Mouse (Mus musculus) olfactory bulb, adult 2 months (tissue): ENCODE measurements around the gene Adamtsl5. TPM values are rescaled to one million over a fixed set of nuclear protein-coding genes. Genes with fewer than 3 reads are reported as not detected.

ENCODE experiments used
- H3K27ac ChIP-seq: fragments of 200-500 bp; 2 replicates; pipeline ENCODE4 v1.5.1; 2012; ENCODE audit warnings: low read depth, low read length; ENCODE audit not compliant: insufficient read depth
- H3K4me1 ChIP-seq: fragments of 200-500 bp; 2 replicates; pipeline ENCODE4 v1.6.1; 2012; ENCODE audit warnings: low read length; ENCODE audit not compliant: control insufficient read depth, insufficient read depth
- H3K4me3 ChIP-seq: fragments of 200-500 bp; 2 replicates; pipeline ENCODE4 v1.5.1; 2012; ENCODE audit warnings: mild to moderate bottlenecking, low read depth, low read length, moderate library complexity; ENCODE audit not compliant: insufficient read depth
- CTCF ChIP-seq: fragments of 200-500 bp; IDR thresholded peaks from 2 replicates; pipeline ENCODE4 v1.5.1; 2012; ENCODE audit warnings: low read depth, mild to moderate bottlenecking, low read length, moderate library complexity; ENCODE audit not compliant: insufficient read depth
- POLR2A ChIP-seq: fragments of 200-500 bp; IDR thresholded peaks from 2 replicates; pipeline ENCODE4 v1.6.1; 2012; ENCODE audit warnings: mild to moderate bottlenecking, low read depth, low read length, moderate library complexity; ENCODE audit not compliant: insufficient read depth
- WGBS: fragments of 180-500 bp; shearing (Covaris S2); methylation state at CpG from one replicate; pipeline ENCODE4 v1.1.7; 2018; 5-methylcytosine and 5-hydroxymethylcytosine counted together
- polyA plus RNA-seq: library from polyadenylated mRNA; stranded (reverse); fragments of >200 nt; gene quantifications from 2 replicates; pipeline ENCODE4 v1.2.4, GENCODE M21; 2012; ENCODE audit warnings: low replicate concordance; ENCODE audit not compliant: missing spikeins, insufficient read depth, insufficient read length

Adamtsl5 gene
- polyA plus RNA-seq, 1 experiment: not detected

DNA sequence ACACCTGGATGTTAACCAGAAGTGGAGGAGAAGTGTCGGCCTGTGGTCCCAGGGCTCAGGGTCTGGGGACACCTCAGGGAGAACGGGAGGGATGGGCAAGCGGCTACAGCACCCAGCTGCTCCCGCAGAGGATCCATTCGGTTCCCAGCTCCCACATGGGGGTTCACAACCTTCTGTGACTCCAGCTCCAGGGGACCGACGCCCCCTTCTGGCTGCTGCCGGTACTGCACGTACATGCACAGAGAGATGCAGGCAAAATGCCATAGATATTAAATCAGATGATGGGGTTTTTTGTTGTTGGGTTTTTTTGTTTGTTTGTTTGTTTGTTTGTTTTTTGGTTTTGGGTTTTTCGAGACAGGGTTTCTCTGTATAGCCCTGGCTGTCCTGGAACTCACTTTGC lies 29.5 kb upstream of the Adamtsl5 start:
- H3K4me1 ChIP-seq: peaks cover 2% of the 10 kb centered on the region; the same call in 1 of the 2 replicates
- no peak overlapping the region for H3K27ac ChIP-seq
- 57% methylated on average over 10 of the region's 10 CpGs for WGBS
- TF ChIP-seq CTCF (peak; percentile 70; the same call in 1 of the 2 replicates), POLR2A (no peak)
- no peak overlapping the region for H3K4me3 ChIP-seq

DNA sequence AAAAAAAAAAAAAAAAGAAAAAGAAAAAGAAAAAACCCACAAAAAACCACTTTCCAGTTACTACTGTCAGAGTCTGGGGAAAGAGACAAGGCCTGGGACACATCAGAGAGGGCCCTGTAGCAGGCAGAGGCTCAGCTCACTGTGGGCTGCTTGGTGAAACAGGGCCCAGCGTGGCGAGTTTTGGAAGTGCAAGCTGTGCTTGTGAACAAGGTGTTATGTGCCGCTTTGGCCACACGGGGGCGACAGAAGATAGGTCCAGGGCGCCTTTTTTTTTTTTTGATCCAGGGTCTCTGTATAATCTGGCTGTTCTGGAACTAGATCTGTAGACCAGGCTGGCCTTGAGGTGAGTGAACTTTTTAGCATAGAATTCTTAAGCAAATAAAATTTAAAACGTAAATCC lies 27.9 kb upstream of the Adamtsl5 start:
- Histone ChIP-seq H3K4me1 (peaks cover 10% of the 10 kb centered on the region), H3K27ac (no peak overlapping the region), H3K4me3 (no peak overlapping the region)
- WGBS: 3% methylated on average over 7 of the region's 7 CpGs
- TF ChIP-seq CTCF: peak; percentile 93
- no peak for TF ChIP-seq POLR2A

DNA sequence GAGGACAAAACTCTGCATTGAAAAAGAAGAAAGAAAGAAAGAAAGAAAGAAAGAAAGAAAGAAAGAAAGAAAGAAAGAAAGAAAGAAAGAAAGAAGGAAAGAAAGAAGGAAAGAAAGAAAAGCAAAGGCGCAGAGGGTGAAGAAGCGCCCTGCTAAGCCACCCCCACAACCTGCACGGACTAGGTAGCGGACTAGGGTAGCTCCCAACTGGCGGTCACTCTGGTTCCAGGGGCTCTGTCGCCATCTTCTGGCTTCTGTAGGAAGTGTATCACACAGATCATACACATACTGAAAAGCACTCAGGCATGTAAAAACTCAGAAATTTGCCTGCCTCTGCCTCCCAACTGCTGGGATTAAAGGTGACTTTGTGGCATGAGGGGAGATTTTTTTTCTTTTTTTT lies 25.9 kb upstream of the Adamtsl5 start:
- Histone ChIP-seq H3K4me3 (no peak overlapping the region), H3K27ac (no peak overlapping the region), H3K4me1 (peaks cover 10% of the 10 kb centered on the region)
- WGBS: 35% methylated on average over 6 of the region's 6 CpGs
- TF ChIP-seq POLR2A (no peak), CTCF (no peak)

DNA sequence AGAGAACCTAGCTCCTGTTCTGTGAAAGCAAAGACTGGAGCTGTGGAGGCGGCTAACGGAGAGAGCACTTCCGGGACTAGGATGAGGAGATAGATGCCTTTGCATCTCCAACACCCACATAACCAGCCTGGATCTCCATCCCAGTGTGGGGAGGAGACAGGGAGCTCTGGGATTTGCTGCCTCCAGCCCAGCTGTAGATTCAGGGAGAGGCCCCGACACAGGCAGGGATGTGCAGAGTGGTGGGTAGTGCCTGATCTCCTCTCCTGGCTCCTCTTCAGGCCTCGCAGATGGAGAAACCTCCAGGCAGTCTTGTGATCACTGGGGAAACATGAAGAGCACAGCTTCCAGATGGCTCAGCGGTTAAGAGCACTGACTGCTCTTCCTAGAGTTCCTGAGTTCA lies 24.5 kb upstream of the Adamtsl5 start:
- Histone ChIP-seq H3K4me3 (no peak overlapping the region), H3K4me1 (peaks cover 14% of the 10 kb centered on the region), H3K27ac (no peak overlapping the region; the same call in 1 of the 2 replicates)
- TF ChIP-seq CTCF (no peak), POLR2A (no peak)
- 62% methylated on average over 6 of the region's 6 CpGs for WGBS

DNA sequence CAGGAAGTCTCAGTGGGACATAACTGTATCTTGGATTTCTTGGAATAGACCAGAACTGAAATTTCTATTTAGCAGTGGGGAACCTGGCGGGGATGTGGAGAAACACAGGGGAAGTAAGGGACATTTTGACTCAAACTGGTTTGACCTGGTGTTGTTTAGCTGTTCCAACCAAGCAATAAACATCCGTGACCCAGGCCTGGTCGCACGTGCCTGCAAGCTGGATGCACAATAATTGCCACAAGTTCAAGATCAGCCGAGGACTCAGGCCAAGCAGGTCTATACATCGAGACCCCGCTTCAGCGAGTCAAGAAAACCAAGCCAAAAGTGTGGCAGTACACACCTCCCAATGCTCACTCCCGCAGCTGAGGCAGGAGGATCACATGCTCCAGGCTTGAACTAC lies 23.8 kb upstream of the Adamtsl5 start:
- Histone ChIP-seq H3K4me1 (peaks cover 21% of the 10 kb centered on the region), H3K27ac (no peak overlapping the region; the same call in 1 of the 2 replicates), H3K4me3 (no peak overlapping the region)
- WGBS: 65% methylated on average over 9 of the region's 9 CpGs
- TF ChIP-seq CTCF (no peak), POLR2A (no peak)

DNA sequence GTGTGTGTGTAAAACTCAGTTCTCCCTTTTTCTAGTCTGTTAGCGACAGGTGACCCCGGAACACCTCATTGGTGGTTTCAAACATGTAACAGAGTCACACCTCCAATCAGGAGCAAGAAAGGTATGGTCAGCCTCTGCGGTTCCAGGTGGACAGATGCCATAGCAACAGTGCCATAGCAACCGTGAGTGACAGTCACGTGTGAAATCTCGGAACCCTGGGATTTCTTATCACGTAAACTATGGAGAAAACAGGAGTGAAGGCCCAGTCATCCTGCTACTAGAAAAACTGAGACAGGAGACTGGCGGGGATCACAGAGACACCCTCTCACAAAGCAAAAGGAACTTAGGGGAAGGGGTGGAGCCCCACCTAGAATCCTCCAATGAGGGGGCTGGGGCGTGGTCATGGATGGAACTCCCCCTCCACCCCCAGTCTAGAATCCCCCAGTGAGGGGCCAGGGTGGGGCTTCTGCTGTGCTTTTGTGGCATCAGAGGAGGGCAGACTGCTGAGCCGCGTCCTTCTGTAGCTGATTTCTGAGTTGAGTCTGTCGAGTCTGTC lies 23.3 kb upstream of the Adamtsl5 start:
- no peak for TF ChIP-seq POLR2A
- TF ChIP-seq CTCF: no peak
- Histone ChIP-seq H3K4me1 (peaks cover 22% of the 10 kb centered on the region), H3K27ac (no peak overlapping the region), H3K4me3 (no peak overlapping the region)
- WGBS: 28% methylated on average over 12 of the region's 12 CpGs

DNA sequence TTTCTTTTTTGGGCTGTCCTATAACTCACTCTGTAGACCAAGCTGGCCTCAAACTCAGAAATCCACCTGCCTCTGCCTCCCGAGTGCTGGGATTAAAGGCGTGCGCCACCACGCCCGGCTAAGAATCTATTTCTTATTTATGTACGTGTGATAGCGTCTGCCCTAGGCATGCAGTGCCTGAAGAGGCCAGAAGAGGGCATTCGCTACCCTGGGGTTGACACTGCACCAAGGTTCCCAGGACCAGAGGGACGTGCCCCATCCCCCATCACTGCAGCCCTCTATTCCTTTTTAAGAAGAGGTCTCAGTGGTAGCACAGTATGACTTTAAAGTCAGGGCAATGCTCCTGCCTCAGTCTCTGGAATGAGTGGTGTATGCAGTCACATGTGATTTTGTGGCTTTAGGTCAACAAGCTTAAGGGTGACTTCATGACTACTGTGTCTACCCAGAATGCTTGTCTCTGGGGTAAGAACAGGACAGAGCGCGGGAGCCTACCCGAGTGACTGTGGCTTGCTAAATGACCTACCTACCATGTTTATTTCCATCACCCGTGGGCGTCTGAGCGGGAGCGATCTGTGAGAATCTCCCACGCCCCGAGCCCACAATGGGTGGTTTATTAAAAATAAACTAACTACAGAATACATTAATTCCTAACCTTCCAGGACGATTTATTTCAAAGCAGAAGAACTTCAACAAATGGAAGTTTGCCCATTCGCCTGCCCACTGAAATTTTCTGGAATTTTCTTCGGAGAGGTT lies 22.0 kb upstream of the Adamtsl5 start:
- no peak for TF ChIP-seq CTCF
- TF ChIP-seq POLR2A: no peak
- H3K27ac ChIP-seq: no peak overlapping the region
- 57% methylated on average over 21 of the region's 21 CpGs for WGBS
- H3K4me1 ChIP-seq: peaks cover 22% of the 10 kb centered on the region
- no peak overlapping the region for H3K4me3 ChIP-seq

DNA sequence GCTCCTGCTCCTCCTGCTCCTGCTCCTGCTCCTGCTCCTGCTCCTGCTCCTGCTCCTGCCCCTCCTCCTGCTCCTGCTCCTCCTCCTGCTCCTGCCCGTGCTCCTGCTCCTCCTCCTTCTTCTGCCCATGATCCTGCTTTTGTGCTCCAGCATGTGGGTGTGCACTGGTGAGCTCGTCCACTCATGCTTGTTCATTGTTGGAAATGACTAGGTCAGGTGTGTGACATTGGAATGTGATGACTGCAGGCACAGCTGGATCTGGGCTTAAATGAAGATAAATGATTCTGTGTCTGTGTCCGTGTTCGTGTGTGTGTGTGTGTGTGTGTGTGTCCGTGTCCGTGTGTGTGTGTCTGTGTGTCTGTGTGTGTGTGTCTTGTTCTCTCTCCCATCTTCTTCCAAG lies 20.2 kb upstream of the Adamtsl5 start:
- Histone ChIP-seq H3K27ac (no peak overlapping the region), H3K4me1 (peaks cover 25% of the 10 kb centered on the region), H3K4me3 (no peak overlapping the region)
- TF ChIP-seq POLR2A: no peak
- TF ChIP-seq CTCF: no peak
- 91% methylated on average over 6 of the region's 6 CpGs for WGBS

DNA sequence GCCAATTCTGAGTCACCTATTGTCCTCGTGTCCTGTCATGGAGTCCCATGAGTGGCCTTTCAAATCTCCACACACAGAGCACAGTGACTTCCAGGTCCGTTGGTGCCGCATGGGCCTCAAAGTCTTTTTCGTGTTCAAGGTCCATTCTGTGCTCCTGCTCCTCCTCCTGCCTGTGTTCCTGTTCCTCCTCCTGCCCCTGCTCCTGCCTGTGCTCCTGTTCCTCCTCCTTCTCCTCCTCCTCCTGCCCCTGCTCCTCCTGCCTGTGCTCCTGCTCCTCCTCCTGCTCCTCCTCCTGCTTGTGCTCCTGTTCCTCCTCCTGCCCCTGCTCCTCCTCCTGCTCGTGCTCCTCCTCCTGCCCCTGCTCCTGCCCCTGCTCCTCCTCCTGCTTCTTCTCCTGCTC lies 19.7 kb upstream of the Adamtsl5 start:
- H3K27ac ChIP-seq: no peak overlapping the region
- 47% methylated on average over 5 of the region's 5 CpGs for WGBS
- no peak overlapping the region for H3K4me3 ChIP-seq
- TF ChIP-seq CTCF (no peak), POLR2A (no peak)
- peaks cover 25% of the 10 kb centered on the region for H3K4me1 ChIP-seq
